Mouse (Mus musculus): ENCODE data around the gene Per3. TPM values are rescaled to one million over a fixed set of nuclear protein-coding genes. Genes with fewer than 3 reads are reported as not detected.
"Not testable (repeated sequence)": the region's sequence is repeated elsewhere in the genome, so short reads cannot be mapped to it uniquely, and the experiment has no call there.

Per3 gene
- polyA plus RNA-seq, 1 experiment from 2014 or later = 2.9 TPM

DNA sequence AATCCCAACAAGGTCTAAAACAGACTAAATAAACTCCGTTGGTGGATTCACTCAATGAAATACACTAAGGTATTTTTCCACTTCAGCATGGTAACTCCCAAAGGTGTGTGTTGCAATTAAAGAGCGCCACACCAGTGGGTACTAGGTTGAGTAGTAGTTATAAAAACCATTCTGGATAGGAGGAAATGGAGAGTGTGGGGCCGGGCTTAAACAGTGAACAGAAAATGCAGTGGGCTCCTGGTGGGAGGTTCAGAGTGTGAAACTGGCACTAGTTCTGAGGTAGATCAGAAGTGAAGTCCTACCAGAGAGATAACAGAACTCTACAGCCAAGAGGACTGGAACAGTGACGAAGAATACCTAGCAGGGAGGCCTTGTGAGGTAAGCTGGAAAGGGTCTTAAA lies 14.2 kb upstream of the Per3 start:
- H3K4me2 ChIP-seq (replicated peaks) = peak overlapping the region; percentile 53
- peaks cover 22% of the 10 kb centered on the region for H3K4me1 ChIP-seq (replicated peaks)
- no peaks in the 10 kb centered on the region for H3K9me3 ChIP-seq
- peak overlapping the region; percentile 77; the same call in 1 of the 2 replicates for H3K4me3 ChIP-seq (replicated peaks)
- no peak for ATAC-seq
- peak overlapping the region; percentile 70; the same call in 1 of the 2 replicates for H3K27ac ChIP-seq
- WGBS = 81% methylated on average over 4 of the region's 4 CpGs
- peaks cover 46% of the 10 kb centered on the region for H3K36me3 ChIP-seq
- no peaks in the 10 kb centered on the region for H3K27me3 ChIP-seq
- no peak overlapping the region for H3K9ac ChIP-seq (replicated peaks)

DNA sequence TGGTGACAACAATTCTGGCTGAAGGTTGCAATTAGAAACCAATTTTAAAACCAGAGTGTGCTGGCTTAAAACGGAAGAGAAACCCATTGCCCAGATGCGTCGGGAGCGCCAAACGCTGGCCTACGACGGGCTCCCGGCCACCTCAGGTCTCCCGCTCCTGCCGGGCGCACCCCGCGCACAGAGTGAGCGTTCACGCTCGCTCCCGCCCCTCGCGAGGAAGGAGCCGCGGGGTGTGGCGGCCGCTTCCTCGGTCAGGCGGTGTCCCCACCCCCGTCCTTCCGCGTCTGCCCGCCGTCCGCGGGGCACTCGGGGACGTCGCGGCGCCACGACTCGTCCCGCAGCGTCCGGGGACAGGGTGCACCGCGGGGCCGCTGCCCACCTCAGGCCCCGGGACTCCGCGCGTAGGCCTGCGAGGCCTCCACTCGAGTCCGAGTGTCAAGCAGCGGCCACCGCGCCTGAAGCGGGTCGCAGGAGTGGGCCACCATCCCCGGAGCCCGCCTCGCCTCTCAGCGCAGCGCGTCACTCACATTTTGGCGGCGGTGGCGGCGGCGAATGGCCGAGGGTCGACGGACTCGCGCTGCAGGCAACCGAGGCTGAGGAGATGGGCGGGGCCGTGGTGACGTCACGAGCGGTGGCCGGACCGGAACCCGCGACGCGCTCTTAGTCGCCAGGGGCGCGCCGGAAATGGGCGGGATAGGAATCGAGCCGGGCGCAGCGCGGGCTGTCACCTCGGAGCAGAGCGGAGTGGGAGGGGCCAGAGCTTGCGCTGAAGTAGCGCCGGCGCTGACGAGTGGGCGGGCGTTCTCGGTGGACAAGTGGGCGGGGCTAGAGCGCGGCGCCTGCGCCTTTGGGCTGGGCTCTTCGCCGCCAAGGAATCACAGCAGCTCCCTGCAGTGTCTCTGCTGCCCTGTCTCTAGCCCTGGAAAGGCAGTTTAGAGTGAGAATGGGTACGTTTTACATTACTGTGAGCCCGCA lies 13.2 kb upstream of the Per3 start, which contains the start of gene Vamp3:
TSS of gene Vamp3 (minus strand) at position 617 of the 975 bp plus-strand sequence.
- H3K27me3 ChIP-seq = no peaks in the 10 kb centered on the region
- peaks cover 22% of the 10 kb centered on the region for H3K4me1 ChIP-seq (replicated peaks)
- peak within 1 kb of the TSS; percentile 91 for H3K9ac ChIP-seq (replicated peaks)
- WGBS = under 1% methylated on average over 113 of the region's 114 CpGs
- no peaks in the 10 kb centered on the region for H3K9me3 ChIP-seq
- H3K36me3 ChIP-seq = peaks cover 44% of the 10 kb centered on the region
- ATAC-seq = peak; percentile 99
- peak within 1 kb of the TSS; percentile 94 for H3K27ac ChIP-seq
- peak within 1 kb of the TSS; percentile 71 for H3K4me2 ChIP-seq (replicated peaks)
- H3K4me3 ChIP-seq (replicated peaks) = peak within 1 kb of the TSS; percentile 77

DNA sequence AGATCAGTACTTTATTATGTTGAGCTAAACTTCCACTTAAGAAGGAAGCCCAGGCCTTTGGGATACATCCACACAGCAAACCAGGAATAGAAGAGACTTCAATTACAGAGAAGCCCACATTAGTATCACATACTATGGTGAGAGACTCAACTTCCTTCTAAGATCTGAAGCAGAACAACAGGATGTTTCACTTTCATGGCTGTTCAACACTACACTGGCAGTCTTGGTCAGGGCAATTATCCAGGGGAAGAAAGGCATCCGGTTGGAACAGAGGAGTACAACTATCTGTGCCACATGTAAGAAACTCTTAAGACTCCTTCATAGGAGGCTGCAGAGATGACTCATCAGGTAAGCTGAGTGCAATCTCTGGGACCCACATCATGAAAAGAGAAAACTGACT lies 6.7 kb upstream of the Per3 start:
- WGBS = 87% methylated on average over 1 of the region's 1 CpGs
- H3K4me3 ChIP-seq (replicated peaks) = no peak overlapping the region

DNA sequence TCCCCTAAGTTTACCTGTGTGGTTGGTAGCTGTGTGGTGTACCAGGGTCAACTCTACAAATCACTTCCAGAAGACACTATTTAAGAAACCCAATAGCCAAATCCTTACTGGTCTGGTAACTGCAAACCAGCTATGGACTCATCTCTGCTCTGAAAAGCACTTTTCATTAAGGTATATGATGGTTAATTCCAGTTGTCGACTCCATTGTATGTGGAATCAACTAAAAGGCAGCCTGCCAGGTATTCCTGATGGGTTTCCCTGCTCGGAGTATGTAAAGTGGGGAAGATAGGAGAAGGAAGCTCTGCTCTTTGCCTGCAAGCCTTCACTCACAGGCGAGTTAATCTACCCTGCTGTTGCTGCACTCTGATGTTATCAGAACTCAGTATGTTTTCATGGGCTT lies 2.1 kb upstream of the Per3 start:
- Histone ChIP-seq H3K9ac (replicated peaks) (no peak overlapping the region), H3K27me3 (peaks cover 17% of the 10 kb centered on the region), H3K4me2 (replicated peaks) (no peak overlapping the region), H3K9me3 (no peaks in the 10 kb centered on the region), H3K36me3 (peaks cover 48% of the 10 kb centered on the region), H3K4me3 (replicated peaks) (no peak overlapping the region), H3K4me1 (replicated peaks) (peaks cover 15% of the 10 kb centered on the region), H3K27ac (no peak overlapping the region)
- ATAC-seq = no peak
- 97% methylated on average over 3 of the region's 3 CpGs for WGBS

More for the DNA sequence above, 6.7 kb upstream of the Per3 start:
- Histone ChIP-seq H3K36me3 (peaks cover 79% of the 10 kb centered on the region), H3K27me3 (no peaks in the 10 kb centered on the region), H3K4me2 (replicated peaks) (no peak overlapping the region), H3K27ac (no peak overlapping the region), H3K4me1 (replicated peaks) (peaks cover 3% of the 10 kb centered on the region), H3K9ac (replicated peaks) (no peak overlapping the region), H3K9me3 (no peaks in the 10 kb centered on the region)
- no peak for ATAC-seq

DNA sequence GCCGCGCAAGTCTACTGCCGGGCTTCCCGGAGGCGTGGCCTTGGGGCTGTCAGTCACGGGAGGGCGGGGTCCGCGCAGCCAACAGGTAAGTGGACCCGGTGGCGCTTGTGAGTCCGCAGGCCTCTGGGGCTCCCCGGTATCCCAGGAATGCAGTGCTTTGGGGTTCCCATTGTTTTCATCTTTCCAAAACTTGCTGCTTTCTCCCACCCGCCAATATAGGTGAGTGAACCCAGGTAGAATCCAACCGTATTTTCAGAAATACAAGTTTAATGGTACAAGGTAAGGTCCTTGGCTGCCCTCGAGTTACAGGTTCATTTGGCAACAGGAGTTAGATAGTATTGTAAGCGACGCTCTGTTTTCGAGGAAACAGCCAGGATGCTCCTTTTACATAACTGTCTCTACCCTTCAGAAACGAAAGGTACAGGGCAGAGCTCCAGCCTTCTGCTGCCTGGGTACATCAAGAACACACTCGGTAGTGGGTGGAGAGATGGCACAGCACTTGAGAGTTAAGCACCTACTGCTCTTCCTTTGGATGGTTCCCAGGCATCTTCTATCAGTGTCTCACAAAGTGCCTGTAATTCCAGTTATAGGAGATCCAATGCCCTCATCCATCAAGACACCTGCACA lies 592 bp upstream of the Per3 start:
- peak; percentile 9 for ATAC-seq
- no peaks in the 10 kb centered on the region for H3K9me3 ChIP-seq
- peak overlapping the region; percentile 51; the same call in 1 of the 2 replicates for H3K9ac ChIP-seq (replicated peaks)
- peak overlapping the region; percentile 0; the same call in 1 of the 2 replicates for H3K27ac ChIP-seq
- 5% methylated on average over 21 of the region's 21 CpGs for WGBS
- H3K27me3 ChIP-seq = peaks cover 17% of the 10 kb centered on the region
- peak overlapping the region; percentile 77 for H3K4me2 ChIP-seq (replicated peaks)
- peak overlapping the region; percentile 50 for H3K4me3 ChIP-seq (replicated peaks)
- peaks cover 15% of the 10 kb centered on the region for H3K4me1 ChIP-seq (replicated peaks)
- H3K36me3 ChIP-seq = peaks cover 35% of the 10 kb centered on the region

DNA sequence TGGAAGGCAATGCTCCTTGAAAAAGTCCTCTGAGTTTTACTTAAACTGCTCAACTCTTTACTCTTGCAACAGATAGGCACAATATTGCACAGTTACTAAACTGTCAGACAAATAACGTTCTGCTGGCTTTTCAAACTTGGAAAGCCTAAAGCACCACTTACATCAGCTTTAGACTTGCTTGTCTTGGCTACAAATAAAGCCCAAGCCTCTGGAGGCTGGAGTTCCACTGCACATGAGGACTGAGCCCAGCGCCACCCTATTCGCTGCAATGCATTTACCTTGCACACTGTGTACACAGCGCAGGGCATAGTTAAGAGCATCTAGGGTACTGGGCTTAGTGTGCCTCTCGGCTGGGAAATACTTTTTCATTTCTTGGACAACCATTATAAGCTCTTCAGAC lies 1.2 kb downstream of the Per3 start:
- ATAC-seq = no peak

DNA sequence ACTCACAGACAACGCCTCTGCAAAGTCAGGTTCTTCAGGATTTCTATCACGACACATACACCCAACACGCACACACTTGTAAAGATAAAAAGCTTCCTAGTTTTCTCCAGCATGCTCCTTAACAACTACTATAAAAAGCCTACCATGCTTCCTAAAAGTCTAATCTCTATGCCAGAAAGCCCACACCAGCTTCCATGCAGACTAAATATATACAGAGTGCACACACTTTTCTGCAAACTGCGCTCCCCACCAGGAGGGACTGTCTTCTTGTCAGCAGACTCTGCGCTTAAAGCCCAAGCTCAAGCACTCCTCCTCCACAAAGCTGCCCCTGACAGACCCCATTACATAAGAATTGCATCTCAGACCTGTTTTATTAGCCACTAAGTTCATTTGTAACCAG lies 3.0 kb downstream of the Per3 start:
- H3K9ac ChIP-seq (replicated peaks) = 0 out of 2 replicates have a peak overlapping the region, but pooled peaks have one; percentile 0
- peaks cover 17% of the 10 kb centered on the region for H3K27me3 ChIP-seq
- ATAC-seq = no peak
- no peak overlapping the region for H3K4me2 ChIP-seq (replicated peaks)
- H3K4me1 ChIP-seq (replicated peaks) = peaks cover 15% of the 10 kb centered on the region
- H3K27ac ChIP-seq = no peak overlapping the region
- H3K36me3 ChIP-seq = peaks cover 2% of the 10 kb centered on the region
- H3K9me3 ChIP-seq = no peaks in the 10 kb centered on the region
- H3K4me3 ChIP-seq (replicated peaks) = no peak overlapping the region
- WGBS = 90% methylated on average over 5 of the region's 5 CpGs

More for the DNA sequence above, 1.2 kb downstream of the Per3 start:
- H3K4me3 ChIP-seq (replicated peaks) = no peak overlapping the region
- H3K27ac ChIP-seq = no peak overlapping the region
- H3K4me1 ChIP-seq (replicated peaks) = peaks cover 15% of the 10 kb centered on the region
- no peak overlapping the region for H3K9ac ChIP-seq (replicated peaks)
- no peaks in the 10 kb centered on the region for H3K9me3 ChIP-seq
- peaks cover 17% of the 10 kb centered on the region for H3K36me3 ChIP-seq
- H3K4me2 ChIP-seq (replicated peaks) = peak overlapping the region; percentile 77; the same call in 1 of the 2 replicates
- WGBS = 41% methylated on average over 5 of the region's 5 CpGs
- H3K27me3 ChIP-seq = peaks cover 17% of the 10 kb centered on the region

DNA sequence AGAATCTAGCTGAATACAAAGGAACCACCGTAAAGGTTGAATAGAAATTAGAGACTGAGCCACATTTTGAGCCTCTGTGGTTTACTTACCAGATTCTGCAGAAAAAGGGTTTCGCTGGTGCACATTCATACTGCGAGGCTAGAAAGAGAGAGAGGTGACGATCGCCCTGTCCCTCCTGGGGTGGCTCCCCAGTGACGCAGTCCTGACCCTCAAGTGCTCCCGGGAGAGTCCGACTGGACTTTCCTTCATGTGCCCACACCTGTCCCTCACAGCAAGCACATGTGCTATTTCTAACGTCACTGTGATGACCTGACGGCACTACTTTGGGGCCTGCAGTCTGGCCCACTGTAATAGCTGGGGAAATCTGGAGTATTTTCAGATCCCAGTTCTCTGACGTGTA lies 6.7 kb downstream of the Per3 start:
- H3K4me3 ChIP-seq (replicated peaks) = no peak overlapping the region
- H3K36me3 ChIP-seq = no peaks in the 10 kb centered on the region
- H3K4me1 ChIP-seq (replicated peaks) = no peaks in the 10 kb centered on the region
- no peak overlapping the region for H3K27ac ChIP-seq
- ATAC-seq = no peak
- H3K9me3 ChIP-seq = no peaks in the 10 kb centered on the region
- peaks cover 4% of the 10 kb centered on the region for H3K27me3 ChIP-seq
- WGBS = 92% methylated on average over 11 of the region's 11 CpGs
- H3K9ac ChIP-seq (replicated peaks) = no peak overlapping the region
- H3K4me2 ChIP-seq (replicated peaks) = no peak overlapping the region

DNA sequence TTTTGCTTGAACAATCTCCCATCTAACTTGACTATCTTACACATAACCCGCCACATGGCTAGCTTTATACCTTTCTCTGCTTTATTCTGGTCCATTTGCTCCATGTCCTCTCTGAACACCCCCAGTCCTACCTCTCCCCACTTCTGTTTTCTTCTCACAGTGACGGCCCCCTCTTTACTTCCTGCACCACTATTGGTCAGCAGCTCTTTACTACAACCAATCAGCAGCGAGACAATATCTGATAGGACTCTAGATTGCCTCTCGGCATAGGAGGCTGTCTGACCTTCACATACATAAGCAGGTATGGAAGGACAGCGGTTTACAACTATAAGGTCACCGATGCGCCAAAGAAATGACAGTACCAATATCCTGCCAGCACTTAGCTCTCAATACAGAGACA lies 7.9 kb downstream of the Per3 start:
- WGBS = 87% methylated on average over 7 of the region's 7 CpGs
- H3K9ac ChIP-seq (replicated peaks) = no peak overlapping the region
- no peaks in the 10 kb centered on the region for H3K36me3 ChIP-seq

DNA sequence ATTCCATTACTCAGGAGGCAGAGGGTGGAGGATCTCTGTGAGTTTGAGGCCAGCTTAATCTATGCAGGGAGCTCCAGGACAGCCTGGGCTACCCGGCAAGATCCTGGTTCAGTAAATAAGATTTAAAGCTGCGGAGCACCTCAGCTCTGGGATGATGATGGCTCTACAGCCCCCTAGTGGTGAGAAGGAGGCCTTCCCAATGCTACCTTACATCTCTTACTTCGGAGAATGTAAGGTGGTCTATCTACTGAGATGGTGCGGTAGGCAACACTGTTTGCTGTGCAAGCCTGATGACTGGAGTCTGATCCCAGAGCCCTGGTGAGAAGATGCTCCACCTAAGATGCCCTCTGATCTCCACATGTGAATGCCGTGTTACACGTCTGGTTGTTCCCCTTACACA lies 17.5 kb downstream of the Per3 start:
- Histone ChIP-seq H3K27ac (no peak overlapping the region), H3K4me3 (replicated peaks) (no peak overlapping the region), H3K4me2 (replicated peaks) (no peak overlapping the region), H3K9me3 (no peaks in the 10 kb centered on the region), H3K36me3 (peaks cover 8% of the 10 kb centered on the region), H3K27me3 (no peaks in the 10 kb centered on the region), H3K9ac (replicated peaks) (no peak overlapping the region), H3K4me1 (replicated peaks) (no peaks in the 10 kb centered on the region)
- peak; percentile 77 for ATAC-seq
- 48% methylated on average over 6 of the region's 6 CpGs for WGBS

More for the DNA sequence above, 7.9 kb downstream of the Per3 start:
- H3K9me3 ChIP-seq = no peaks in the 10 kb centered on the region
- no peaks in the 10 kb centered on the region for H3K27me3 ChIP-seq
- H3K27ac ChIP-seq = no peak overlapping the region
- no peak overlapping the region for H3K4me3 ChIP-seq (replicated peaks)
- H3K4me1 ChIP-seq (replicated peaks) = no peaks in the 10 kb centered on the region
- H3K4me2 ChIP-seq (replicated peaks) = no peak overlapping the region
- no peak for ATAC-seq

DNA sequence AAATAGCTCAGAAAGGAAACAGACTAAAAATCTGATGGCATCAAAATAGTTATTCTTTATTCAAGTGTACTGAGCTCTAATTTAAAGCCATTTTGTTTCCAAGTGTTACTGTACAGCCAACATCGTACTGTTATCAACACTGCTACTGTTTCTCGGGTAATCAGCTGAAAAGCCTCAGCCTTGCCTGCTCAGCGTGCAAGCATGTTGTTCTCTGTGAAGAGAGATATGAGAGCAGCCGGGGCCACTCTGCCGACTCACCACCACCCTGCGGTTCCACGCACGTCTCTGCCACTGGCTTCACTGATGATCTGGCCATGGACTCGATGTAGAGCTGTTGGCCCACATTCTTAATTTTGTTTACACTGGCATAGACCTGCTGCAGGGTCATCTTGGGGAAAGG lies 20.3 kb downstream of the Per3 start:
- Histone ChIP-seq H3K9ac (replicated peaks) (no peak overlapping the region), H3K27me3 (no peaks in the 10 kb centered on the region), H3K4me1 (replicated peaks) (no peaks in the 10 kb centered on the region), H3K4me2 (replicated peaks) (no peak overlapping the region), H3K9me3 (no peaks in the 10 kb centered on the region), H3K4me3 (replicated peaks) (no peak overlapping the region), H3K36me3 (peaks cover 8% of the 10 kb centered on the region), H3K27ac (no peak overlapping the region)
- ATAC-seq = no peak
- 90% methylated on average over 9 of the region's 9 CpGs for WGBS

DNA sequence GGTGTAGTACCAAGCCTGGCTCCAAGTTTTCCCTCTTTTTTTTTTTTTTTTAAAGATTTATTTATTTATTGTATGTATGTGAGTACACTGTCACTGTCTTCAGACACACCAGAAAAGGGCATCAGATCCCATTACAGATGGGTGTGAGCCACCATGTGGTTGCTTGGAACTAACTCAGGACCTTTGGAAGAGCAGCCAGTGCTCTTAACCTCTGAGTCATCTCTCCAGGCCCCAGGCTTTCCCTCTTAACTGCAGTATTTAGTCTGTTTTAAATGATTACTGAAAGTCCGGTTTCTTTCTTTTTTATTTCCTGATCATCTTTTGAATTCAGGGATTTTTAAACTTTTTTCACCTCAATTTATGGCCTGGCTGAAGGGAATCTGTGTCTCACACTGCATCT lies 27.1 kb downstream of the Per3 start:
- H3K9ac ChIP-seq (replicated peaks); H3K4me3 ChIP-seq (replicated peaks); H3K4me1 ChIP-seq (replicated peaks); ATAC-seq; H3K9me3 ChIP-seq; H3K27me3 ChIP-seq; H3K27ac ChIP-seq; H3K4me2 ChIP-seq (replicated peaks): not testable (repeated sequence)
- 89% methylated on average over 1 of the region's 1 CpGs for WGBS
- peaks cover 27% of the 10 kb centered on the region for H3K36me3 ChIP-seq

Measured in midbrain, embryonic 13.5 days (tissue).